Mouse (Mus musculus) adrenal gland, postnatal 25 days (tissue): ENCODE measurements around the gene Isoc2b. TPM values are rescaled to one million over a fixed set of nuclear protein-coding genes. Genes with fewer than 3 reads are reported as not detected.
"Not testable (repeated sequence)": the region's sequence is repeated elsewhere in the genome, so short reads cannot be mapped to it uniquely, and the experiment has no call there.

Source experiments
- DNase-seq: peaks from one replicate; pipeline ENCODE4 v3.0.0; 2021; ENCODE audit warnings: mixed read lengths
- long read RNA-seq: library from polyadenylated mRNA; stranded (forward); transcript quantifications from one replicate; pipeline ENCODE4 v2.0.0, GENCODE M21; 2021
- total RNA-seq: library from RNA; stranded (reverse); gene quantifications from 2 replicates; pipeline ENCODE4 v1.2.3, GENCODE M21; 2021

Isoc2b gene
- 24.0 and 30.5 TPM in 2 replicates for total RNA-seq
- long read RNA-seq, transcript Isoc2b-201 (6 exons, 1,080 nt) = major isoform, 12 of 13 reads
- long read RNA-seq, partial matches to known transcripts = 1 of 13 reads
- long read RNA-seq, other reads (novel, unspliced or antisense) = 0 of 13 reads

DNA sequence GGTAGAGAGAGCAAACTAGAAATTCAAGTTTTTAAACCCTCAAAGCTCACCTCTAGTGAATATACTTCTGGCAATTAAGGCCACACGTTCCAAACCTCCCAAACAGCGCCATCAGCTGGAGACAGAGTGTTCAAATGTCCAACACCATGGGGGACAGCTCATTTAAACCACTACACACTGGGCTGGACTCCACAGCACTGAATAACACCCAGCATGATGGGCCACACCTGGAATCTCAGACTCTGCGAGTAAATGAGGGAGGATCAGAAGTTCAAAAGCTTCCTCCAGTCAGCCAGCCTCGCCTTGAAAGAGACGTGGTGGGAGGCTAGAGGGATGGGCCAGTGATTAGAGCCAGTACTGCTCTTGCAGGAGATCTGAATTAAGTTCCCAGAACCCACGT lies at the start of gene Isoc2b:
Isoc2b (minus strand) TSS at position 126 of the 400 bp plus-strand sequence.
- no peak for DNase-seq

DNA sequence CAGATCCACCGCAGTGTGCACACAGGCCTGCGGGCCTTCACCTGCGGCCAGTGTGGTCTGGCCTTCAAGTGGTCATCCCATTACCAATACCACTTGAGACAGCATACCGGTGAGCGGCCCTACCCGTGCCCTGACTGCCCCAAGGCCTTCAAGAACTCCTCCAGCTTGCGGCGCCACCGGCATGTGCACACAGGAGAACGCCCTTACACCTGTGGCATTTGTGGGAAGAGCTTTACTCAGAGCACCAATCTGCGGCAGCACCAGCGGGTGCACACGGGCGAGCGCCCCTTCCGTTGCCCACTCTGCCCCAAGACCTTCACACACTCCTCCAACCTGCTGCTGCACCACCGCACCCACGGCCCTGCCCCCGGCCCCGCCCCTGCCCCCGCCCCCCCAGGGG lies 49.0 kb upstream of the Isoc2b start:
- DNase-seq = no peak

DNA sequence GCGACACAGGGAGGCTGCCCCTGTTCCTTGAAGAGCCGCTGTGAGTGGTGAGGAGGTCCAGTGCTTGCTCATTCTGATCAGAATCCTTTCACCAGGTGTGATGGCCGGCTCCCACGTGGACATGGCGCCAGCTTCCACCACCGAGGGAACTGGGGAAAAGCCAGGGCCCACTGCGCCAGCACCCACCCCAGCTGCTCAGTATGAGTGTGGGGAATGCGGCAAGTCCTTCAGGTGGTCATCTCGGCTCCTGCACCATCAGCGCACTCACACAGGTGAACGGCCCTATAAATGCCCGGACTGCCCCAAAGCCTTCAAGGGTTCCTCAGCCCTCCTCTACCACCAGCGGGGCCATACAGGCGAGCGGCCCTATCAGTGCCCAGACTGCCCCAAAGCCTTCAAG lies 48.6 kb upstream of the Isoc2b start:
- no peak for DNase-seq

DNA sequence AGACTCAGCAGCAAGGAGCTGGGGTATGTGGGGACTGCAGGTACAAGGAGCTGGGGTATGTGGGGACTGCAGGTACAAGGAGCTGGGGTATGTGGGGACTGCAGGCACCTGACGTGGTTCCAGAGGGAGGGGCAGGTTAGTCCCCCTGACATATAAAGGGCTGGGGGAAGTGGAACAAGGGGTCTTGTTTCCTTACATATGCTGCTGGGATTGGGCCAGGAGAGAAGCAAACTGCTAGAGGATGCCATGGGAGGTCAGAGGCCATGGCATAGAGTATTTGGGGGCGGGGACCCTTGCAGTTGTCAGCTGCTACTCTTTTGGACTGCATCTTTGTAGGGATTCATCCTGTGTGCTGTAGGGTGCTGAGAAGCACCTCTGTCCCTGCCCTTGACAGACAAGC lies 47.4 kb upstream of the Isoc2b start:
- DNase-seq = no peak

DNA sequence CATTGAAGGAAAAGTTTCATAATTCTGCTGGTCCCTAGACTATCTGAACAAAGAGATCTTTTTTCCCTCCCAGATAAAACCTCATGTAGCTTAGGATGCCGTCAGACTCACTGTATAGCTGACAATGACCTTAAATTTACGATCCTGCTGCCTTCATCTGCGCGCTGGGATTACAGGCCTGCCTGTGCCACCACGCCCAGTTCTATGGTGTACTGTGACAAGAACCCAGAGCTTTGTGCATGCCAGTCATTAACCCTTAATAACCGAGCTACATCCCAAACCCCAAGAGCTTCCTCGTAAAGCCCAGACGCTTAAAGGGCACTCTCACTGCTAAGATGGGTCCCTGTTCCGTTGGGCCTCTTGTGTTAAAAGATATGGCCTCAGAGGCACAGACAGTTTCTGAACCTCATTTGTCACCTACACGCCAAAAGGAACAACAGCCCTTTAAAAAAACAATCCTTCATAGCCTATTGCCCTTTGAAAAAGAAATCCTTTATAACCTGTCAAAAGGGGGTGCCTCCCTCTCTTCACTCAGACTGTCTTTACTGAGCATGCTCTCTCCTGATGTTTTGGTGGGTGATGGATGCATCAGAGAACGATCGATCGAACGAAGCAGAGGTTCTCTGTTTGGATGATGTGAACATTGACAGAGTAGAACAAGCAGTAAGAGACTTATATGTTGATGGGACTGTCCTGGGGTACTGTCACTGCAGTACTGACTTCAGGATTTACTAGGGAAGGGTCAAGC lies 45.8 kb upstream of the Isoc2b start:
- no peak for DNase-seq

DNA sequence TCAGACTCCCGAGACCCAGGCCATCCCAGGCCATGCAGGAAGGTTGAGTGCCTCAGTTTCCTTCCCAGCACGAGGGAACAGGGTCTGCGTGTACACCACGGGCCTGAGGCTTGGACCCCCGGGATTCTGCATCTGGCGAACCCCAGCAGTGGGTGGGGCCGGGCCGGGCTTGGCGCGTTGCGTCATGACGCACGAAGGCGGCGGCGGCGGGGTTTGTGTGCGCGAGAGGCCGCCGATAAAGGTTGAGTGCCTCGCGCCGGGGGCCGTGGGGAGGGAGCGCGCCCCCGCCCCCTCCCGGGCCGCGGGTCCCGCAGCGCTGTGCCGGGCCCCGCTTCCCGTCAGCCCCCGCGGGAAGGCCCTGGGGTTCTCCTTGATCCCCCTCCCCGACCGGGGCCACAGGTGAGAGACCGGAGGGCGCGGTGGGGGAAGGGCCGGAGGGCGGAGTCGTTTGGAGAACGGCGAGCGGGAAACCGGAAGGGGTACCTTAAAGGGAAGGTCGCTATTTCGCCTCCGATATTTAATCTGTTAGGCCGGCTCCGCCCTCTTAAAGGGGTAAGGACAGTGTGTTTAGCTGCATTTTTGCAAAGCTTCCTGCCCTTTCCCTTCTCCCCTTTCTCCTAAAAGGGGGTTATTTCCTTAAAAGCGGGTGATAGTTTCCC lies 45.1 kb upstream of the Isoc2b start, which contains the start of gene Zfp628:
Zfp628 (plus strand) TSS at position 211 of the 659 bp plus-strand sequence.
- peak; percentile 94 for DNase-seq

DNA sequence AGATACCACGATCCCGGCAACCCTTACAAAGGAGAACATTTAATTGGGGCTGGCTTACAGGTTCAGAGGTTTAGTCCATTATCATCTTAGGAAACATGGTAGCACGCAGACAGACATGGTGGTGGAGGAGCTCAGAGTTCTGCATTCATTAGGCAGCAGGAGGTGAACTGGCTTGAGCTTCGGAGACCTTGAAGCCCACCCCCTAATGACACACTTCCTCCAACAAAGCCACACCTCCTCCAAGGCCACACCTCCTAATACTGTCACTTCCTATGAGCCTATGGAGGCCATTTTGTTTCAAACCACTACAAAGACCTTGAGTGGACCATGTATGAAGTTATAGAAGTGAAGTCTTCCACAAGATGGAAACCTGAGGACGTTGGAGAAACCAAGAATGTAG lies 42.2 kb upstream of the Isoc2b start:
- DNase-seq = no peak

DNA sequence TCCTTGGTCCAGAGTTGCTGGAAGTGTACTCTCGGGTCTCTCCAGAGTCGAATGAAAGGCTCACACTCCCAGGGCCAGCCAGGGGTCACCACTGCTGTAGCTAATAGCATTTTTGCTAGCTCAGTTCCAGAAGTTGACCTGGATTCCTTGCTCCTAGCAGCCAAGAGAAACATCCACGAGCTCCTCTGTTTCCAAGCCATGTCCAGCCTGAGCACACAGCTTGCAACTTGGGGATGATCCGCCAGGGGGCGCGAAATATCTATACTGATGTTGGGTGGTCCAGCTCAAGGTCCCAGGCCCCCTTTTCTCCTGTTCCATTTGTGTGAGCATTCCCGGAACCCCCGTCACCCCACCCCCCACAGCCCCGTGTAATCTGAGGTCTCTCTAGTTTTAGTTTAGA lies 41.5 kb upstream of the Isoc2b start:
- DNase-seq = peak; percentile 69

DNA sequence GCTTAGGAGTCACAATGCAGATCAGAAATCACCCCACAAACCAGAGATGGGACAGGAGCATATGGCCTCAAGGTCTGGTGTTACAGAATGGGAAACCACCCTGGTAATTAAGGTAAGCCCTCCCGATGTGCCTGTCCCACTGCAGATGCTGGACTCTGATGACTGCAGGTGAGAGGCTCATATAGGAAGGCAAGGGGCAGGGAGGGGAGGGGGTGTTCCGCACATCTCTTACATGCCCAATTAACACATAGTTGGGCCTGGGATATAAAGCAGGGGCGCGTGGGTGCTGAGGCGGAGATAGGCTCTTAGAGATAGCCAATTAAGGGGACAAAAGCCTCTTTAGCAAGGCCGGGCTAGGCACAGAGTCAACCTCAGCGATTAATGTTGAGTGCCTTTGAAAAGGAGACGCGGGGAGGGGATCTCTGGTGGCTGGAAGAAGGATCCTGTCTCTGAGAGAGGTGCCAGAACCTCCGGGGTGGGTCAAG lies 36.5 kb upstream of the Isoc2b start, which contains the start of gene Gm36210:
Gm36210 (minus strand) TSS at position 51 of the 485 bp plus-strand sequence.
- no peak for DNase-seq

DNA sequence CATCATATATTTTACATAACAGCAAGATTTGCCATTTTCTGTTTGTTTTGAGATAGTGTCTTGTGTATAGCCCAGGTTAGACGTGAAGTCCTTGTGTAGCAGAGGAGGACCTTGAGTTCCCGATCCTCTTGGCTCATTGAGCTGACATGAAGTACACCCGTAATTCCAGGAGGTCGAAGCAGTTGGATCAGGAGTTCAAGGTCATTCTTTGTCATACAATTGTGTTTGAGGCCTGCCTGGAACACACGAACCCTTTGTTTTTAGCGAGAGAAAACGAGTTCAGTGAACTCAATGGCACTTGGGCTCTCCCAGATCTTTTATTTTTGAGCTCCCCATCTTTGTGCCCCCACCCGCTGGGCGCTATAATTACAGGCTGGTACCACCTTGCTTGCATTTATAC lies 32.3 kb upstream of the Isoc2b start:
- no peak for DNase-seq

DNA sequence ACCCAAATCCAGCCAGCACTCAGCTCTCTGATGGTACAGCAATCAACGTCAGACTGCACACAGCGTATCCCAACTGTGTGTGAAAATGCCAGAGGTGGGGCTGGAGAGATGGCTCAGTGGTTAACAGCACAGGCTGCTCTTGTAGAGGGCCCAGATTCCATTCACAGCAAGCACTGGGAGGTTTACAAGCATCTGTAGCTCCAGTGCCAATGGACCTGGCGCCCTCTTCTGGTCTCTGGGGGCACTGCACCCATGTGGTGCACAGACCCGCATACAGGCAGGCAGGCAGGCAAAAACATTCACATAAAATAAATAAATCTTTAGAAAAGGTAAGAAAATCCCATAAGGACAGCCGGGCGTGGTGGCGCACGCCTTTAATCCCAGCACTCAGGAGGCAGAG lies 31.1 kb upstream of the Isoc2b start:
- no peak for DNase-seq

DNA sequence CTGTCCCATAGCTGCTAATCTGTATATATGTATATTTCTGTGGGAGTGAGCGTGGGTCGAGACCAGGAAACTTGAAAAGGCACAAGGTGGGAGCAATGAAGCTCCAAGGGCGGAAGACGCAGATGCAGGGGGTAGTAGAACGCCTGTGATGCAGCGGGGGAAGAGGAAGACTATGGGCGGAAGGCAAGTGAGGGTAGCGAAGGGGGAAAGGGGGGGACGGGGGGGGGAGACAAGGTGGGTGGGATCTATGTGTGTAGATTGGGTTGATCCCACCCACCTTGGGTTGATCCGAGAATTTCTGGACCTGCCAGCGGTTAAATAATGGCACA lies 30.4 kb upstream of the Isoc2b start:
- DNase-seq = no peak

DNA sequence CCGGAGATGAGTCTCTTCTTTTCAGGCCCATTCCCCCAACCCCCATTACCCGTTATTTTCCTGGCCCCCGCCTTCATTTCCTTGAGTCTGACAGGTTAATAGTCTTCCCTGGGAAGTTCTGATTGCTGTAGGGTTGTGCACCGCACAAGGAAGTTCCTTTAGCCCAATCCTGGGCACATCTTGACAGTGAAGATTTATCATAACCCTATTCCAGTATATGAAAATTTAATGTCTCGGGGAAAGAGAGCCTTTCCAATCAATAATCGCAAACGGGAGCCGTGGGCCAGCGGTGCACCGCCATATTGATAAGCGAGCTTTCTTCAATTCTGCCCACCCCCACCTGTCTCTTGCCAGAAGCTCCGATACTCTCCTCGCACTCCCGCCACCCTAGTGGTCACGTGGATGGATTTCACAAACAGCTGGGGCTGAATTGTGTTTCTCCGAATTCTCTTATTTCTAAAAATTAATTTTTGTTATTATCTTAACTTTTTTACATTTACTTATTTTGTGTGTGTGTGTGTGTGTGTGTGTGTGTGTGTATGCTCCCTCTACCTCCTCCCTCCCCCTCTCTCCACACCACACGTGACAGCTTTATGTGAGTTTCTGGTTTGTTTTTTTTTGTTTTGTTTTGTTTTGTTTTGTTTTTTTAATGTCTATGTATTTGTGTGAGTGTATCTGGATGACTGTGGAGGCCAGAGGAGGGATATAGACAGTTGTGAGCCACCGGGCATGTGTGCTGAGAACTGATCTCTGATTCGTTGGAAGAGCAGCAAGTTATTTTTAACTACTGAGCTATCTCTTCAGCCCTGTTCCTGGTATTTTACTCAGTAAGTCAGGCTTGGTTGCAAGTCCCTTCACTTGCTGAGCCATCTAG lies 29.8 kb upstream of the Isoc2b start:
- DNase-seq = no peak

DNA sequence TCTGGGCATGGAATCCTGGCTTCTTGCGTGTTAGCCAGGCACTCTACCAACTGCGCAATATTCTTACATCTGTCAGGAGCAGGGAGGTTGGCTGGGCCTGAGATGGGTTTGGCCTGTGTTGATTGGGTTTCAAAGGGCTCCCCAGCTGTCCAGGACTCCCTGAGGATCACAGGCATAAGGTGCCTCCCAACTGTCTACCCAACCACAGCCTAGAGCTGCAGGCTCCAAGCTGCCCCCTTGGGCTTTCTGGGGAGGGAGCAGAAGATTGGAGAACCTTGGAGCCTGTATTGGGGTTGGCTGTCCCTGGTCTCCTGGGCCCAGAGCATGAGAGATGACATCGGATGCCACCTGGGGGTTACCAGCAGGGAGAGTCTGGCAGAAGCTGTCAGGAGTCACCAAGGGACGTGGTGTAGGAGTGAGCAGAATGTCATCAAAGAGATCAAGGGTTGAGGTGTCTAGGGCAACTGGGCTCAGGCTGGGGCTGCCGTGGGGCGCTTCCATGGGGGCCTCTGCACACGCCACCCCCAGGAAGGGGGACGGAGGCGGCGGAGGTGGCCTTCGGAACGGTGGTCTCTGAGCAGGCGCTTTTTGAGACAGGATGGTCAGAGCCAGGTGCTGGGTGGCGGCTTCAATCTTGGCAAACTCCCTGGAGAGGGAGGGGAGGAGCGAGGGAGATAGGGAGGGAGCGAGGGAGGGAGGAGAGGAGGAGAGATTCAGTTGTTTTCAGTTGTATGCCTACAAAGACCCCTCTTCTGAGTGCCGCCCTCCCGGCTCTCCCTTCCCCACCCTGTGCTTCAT lies 29.0 kb upstream of the Isoc2b start:
- no peak for DNase-seq

DNA sequence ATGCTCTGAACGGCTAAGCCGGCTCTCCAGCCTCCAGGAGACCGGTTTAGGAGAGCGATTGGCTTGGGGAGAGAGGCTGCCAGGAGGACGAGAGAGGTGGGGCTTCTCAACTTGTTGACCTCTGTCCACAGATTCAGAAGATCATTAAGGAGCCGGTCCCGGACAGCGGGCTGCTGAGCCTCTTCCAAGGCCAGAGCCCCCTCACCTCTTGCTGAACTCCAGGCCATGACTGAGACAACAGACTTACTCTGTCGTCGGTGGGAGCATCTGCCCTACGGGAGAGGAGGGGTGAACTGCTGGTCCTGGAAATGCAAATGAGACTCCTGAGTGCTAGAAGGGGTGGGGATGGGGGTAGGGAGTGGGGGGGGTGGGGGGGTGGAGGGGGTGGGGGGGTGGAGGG lies 25.1 kb upstream of the Isoc2b start:
- DNase-seq = no peak

DNA sequence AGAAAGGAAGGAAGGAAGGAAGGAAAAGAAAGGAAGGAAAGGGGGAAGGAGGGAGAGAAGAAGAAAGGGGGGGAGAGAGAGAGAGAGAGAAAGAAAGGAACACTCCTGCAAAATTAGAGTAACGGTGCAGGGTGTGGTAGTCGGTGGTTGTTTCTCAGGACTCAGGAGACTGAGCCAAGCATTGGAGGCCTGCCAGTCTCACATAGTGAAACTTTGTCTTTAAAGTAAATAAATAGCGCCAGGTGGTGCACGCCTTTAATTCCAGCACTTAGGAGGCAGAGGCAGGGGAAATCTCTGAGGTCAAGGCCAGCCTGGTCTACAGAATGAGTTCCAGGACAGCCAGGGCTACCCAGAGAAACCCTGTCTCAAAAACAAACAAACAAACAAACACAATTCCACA lies 16.6 kb upstream of the Isoc2b start:
- DNase-seq = no peak

DNA sequence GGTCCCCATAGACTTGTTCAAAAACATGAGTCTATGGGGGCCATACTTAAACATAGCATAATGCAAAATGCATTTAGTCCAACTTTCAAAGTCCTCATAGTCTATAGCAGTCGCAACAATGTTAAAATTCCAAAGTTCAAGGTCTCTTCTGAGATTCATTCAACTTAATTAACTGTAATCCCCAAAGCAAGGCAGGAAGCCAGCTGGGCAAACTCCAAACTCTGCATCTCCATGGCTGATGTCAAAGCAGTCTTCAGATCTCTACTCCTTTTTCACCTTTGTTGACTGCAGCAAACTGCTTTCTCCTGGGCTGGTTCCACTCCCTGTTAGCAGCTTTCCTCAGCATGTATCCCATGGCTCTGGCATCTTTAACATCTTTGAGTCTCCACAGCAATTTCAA lies 9.0 kb upstream of the Isoc2b start:
- DNase-seq = not testable (repeated sequence)

DNA sequence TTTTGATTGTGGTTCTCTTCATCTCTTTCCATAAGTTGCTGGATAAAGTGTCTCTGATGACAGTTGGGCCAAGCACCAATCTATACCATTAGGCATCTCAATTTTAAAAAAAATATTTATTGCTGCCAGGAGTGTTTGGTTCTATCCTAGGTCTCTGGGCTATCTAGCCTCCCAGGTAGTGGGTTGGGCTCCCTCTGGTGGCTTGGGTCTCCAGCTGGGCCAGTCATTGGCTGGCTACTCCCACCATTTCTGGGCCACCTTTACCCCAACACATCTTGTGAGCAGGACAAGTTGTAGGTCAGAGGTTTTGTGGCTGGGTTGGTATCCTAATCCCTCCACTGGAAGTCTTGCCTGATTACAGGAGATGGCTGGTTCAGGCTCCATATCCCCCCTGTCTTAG lies 8.1 kb upstream of the Isoc2b start:
- peak; percentile 21 for DNase-seq

DNA sequence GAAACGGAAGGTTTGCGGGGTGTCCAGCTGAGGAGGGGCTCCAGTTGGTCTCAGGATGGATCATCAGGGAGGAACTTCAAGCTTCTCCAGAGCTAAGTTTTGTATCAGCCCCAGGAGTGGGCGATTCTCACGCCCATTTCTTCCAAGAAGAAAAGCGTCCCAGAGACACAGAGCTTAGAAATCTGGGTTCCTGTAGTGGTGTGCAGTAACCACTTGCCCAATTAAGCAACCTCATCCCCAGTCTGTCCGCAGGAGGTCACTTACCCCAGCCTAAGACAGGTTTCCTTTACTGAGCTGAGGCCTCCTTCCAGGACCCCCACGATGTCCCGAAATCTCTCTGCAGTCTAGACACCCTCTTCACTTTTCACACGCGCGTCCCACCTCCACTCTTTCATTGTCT lies 7.2 kb upstream of the Isoc2b start:
- DNase-seq = no peak

DNA sequence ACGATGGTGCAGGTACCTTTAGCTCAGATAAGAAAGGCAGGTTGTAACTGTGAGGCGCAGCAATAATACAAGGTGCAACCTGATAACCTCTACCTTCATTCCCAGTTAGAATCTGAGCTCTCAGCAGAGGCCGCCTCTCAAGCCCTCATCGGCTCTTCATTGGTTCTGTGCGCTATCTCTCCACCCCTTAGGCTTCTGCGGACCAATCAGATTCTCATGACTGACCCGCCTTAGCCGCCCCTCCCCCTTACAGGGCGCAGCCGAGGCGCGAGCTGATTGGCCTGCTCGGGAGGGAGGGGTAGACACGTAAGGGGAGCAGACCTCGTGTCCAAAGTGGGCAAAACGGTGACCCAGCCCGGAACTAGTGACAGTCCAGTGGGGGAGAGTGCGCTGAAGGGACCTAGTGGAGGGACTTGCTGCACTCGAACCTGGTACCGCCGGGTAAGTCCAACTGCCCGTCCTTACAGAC lies 6.7 kb upstream of the Isoc2b start, which contains the start of gene Isoc2a:
Isoc2a (plus strand) TSS at position 401 of the 469 bp plus-strand sequence.
- DNase-seq = peak; percentile 88

DNA sequence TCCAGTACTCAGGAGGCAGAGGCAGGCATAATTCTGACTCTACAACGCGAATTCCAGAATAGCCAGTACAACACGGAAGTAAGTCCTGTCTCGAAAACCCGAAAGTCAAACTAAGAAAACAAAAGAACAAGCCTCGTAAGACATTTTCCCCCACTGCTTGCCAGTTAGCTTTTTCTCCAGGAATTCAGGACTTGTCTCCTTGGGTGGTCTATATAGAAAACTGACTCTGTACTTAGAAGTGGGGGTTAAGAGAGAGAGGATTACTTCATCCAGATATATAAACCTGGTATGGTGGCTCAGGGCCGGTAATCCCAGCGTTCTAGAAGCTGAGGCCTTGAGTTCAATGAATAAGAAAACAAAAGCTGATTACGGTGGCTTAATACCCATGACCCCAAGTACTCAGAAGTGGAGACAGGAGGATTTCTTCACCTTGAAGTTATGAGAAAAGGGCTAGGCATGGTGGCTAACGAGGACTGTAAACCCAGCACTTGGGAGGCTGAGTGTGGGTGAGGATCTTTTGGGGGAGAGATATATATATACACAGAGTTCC lies 3.4 kb downstream of the Isoc2b start:
- DNase-seq = no peak
